Mouse (Mus musculus) erythroblast, adult 5-6 weeks (primary cell): ENCODE measurements around the gene Pkp4. TPM values are rescaled to one million over a fixed set of nuclear protein-coding genes. Genes with fewer than 3 reads are reported as not detected.
"Not testable (repeated sequence)": the region's sequence is repeated elsewhere in the genome, so short reads cannot be mapped to it uniquely, and the experiment has no call there.

ENCODE experiments used
- ATAC-seq: replicated peaks from 2 replicates; pipeline ENCODE4 v1.8.0; 2016; ENCODE audit warnings: moderate number of reproducible peaks, mild to moderate bottlenecking, moderate TSS enrichment, inconsistent platforms; ENCODE audit not compliant: poor library complexity, low FRiP score, severe bottlenecking
- total RNA-seq, 2 experiments: library from RNA; stranded (forward) in 1 of 2; stranded (reverse) in 1 of 2; fragments of 150-400 nt in 1 of 2; fragments of 200-764, 138-1000 nt in 1 of 2; gene quantifications; 2 replicates each; pipeline versions ENCODE4 v1.2.3 to v1.2.4; 2015 to 2017; ENCODE audit warnings: low replicate concordance in 2 of 2

The Pkp4 gene
- total RNA-seq, 2 experiments from 2014 or later = 8.1 to 9.6 TPM

DNA sequence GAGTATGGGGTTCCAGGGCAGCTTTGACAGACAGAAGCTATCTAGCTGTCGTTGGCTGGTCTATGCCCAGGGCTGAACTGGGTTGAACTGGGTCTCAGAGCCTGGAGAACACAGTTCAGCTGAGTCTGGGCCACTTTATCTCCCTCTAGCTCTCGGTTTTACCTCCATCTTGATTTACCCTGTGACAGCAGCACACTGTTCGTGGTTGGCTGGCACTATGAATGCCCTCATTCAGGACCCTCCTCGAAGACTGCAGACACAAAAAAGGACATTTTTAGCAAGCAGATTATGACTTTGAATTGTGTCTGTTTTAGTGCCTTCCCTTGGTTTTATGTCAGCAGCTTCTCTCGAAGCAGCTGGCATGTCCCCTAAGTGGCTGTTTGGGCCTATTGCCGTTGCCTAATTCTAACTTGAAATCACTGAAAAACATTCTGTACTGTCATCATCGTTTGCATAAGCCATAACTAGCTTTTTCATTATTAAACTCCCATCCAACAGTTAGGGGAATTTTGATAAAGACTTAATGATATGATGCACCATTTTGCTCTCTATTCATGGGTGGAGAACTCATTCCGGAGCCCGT is 199.2 kb downstream of the Pkp4 start:
- no peak for ATAC-seq

DNA sequence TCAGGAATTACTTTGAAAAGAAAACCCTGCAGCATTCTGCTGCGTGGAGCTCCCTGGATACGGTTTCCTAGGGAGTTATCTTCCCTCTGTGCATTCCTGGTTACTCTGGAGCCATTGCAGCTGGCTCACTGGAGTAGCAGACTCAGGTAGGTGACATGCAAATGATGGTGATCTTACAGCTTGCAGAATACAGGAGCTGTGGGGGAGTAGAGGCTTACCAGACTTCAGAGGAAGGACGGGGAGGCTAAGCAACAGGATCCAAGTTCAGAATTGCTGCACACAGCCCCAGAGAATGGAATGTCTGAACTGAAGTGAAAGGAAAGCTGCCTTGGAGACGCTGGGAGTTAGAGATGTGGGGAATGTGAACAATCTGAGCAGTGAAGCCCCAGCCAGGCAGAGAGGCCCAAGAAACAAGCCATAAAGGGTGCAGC is 200.7 kb downstream of the Pkp4 start:
- no peak for ATAC-seq

DNA sequence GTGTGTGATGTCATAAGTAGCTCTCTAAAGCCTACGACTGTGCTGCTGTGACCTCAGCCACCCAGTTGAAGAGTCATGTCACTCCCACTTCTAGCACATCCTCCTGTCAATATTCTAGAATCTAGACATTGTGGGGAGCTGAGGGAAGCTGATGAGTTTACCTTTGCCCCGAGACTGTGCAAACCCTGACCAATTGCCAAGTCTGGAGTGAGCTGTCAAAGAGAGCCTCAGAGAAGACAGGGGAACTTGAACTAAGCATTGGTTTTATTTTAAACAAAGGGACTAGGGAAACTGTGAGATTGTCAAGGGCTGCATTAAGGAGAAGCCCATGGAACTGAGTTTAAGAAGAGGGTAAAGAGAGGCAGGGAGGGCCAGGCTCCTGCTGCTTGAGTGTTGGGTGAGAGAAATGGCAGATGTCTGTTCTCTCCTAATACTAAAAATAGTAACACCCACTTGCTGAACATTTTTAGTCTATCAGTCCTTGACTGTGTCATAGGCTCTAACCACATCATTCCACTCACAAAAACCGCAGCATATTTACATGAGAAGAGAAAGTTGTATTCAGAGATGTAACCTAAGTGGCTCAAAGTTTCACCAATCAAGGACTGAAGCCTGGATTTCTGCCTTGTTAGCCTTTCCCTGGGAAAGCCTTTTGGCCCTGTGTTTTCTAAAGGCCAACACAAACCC is 203.6 kb downstream of the Pkp4 start:
- no peak for ATAC-seq

DNA sequence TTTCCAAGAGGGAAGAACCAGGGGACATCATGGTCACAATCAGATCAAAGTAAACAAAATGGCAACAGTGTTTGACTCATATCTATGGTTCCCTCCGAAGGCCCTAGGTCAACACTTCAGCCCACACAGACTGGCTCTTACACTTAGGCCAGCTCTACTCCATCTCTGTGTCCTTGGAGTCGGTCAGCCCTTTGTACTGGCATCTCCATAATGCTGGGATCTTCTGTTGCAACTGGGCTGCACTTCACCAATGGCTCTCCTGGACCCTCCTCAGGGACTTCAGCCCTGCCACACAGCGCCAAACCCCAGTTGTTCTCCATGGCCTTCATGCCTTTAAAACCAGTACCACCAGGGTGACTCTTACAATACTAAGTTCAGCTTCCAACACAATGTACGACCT is 206.5 kb downstream of the Pkp4 start:
- ATAC-seq = no peak

DNA sequence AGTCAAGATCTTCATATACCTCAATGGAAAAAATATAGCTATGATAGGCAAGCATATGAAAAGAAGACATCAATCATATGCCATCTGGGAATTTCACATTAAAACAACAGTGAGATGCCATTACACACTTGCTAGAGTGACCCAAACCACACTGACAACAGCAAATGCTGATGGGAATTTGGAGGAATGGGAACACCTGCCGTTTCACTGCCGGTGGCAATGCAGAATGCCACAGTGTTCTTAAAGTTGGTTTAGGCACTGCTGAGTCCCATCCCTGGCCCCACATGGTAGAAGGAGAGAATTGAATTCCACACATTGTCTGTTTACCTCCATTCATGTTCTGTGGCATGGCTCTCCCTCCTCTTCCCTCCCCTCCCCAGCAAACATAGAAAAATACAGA is 212.5 kb downstream of the Pkp4 start:
- no peak for ATAC-seq

- ATAC-seq = no peak
These were observed 217.4 kb downstream of the Pkp4 start for GRCm38 (mm10) chr2:59378096-59378495.

GRCm38 (mm10) chr2:59378861-59379260 is 218.2 kb downstream of the Pkp4 start:
- ATAC-seq = not testable (repeated sequence)

- no peak for ATAC-seq
These were observed 222.6 kb downstream of the Pkp4 start for GRCm38 (mm10) chr2:59383231-59383630.

- no peak for ATAC-seq
These were observed 223.5 kb downstream of the Pkp4 start for GRCm38 (mm10) chr2:59383852-59384776.

DNA sequence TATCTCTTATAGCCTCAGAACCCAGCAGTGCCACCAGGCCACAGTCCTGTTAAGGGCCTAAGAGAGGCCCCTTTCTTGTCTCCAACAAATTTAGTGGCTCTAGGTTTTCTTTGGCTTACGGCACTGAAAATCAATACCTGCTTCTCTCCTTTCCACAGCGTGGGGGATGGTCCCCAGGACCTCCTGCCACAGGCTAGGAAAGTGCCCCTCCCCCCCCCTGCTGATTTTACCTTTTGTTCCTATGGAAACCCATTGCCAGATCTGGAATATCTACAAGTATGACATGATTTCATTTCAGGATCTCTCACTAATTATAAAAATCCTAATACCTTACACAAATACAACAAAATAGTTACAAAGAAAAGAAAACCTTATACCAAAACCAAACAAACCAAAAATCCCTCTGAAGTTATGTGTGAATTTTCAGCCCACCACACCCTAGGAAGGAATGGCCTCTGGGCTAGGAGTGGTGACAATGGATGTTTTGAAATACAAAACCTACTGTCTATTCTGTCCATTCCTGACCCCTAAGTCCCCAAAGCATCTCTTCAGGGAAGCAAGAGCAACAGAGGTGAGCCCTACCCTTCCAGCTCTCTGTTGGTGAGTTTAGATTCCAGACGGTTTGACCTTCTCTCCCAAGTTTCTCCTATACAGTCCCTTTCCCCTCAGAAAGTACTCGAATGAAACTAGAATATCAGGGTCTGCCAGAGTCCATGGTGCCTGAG is 224.7 kb downstream of the Pkp4 start:
- no peak for ATAC-seq

DNA sequence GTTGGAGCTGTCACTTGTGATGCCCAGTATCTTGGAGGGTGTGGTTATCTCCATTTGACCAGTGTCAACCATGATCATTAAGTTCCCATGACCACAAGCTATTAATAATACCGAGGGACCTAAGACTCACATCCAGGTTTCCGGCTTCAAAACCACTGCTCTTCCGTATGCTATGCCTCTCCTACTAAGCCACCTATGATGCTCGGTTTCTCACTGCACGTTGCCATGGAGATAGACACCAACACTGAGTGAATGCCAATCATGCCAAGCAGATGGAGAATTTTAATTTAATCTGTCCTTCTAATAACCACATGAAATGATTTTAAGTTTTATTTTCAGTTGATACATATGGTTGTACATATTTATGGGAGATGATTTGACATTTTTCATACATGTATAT is 229.3 kb downstream of the Pkp4 start:
- ATAC-seq = no peak

GRCm38 (mm10) chr2:59393177-59393576 is 232.5 kb downstream of the Pkp4 start:
- no peak for ATAC-seq

DNA sequence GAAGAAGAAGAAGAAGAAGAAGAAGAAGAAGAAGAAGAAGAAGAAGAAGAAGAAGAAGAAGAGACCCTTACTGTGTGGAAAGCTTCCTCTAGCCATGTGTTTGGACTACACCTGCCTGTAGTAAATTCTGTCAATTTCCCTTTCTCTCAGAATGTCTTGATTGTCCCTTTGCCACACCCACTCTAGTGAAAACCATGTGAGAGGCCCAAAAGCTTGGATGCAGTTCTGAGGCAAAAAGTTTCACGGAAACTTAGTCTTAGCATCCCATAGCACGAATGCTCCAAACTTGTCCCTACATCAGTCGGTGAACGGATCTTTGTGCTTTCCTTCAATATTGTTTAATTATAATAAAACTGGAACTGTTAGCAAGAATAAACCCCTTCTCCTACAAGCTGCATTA is 234.0 kb downstream of the Pkp4 start:
- no peak for ATAC-seq

- ATAC-seq = not testable (repeated sequence)
These were observed 234.6 kb downstream of the Pkp4 start for GRCm38 (mm10) chr2:59395160-59395650.

- no peak for ATAC-seq
These were observed 235.9 kb downstream of the Pkp4 start for GRCm38 (mm10) chr2:59396555-59396954.

DNA sequence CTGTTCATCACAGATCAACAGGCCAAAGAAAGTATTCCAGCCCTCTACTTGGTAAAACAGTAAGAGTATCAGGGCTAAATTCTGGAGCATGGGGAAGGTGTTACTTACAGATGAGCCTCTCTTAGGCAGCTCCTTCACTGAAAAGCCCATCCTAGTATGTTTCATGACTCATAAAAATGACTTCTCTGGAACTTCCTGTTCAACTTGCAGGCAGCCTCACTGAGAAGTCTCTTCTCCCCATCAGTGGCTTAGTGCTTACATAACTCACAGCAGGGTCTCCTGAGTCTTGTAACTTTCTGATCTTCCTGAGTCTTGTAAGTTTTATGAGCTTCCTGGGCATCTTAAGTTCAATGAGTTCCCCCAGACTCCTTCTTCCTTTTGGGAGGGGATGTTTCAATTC is 236.9 kb downstream of the Pkp4 start:
- no peak for ATAC-seq

DNA sequence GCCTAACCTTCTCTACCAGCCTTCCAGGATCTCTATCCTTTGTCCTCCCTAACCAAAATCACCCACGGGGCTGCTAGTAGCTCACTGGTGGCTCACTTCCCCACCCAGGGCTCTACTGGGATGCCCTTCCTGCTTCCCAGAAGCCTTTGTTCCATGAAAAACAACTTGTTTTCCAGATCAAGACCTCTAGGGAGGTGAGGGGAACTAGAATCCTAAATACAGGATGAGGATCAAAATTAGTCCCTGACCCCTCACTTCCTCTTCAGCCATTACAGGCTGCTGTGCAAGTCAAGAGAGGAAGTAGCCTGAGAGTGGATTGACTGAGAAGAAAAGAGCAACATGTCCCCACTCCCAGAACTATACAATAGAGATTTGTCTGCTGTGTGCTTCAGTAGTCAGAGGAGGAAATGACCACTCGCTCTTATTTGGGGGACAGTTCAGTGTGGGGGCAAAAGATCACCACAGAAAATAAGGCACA is 240.3 kb downstream of the Pkp4 start:
- ATAC-seq = no peak

- no peak for ATAC-seq
These were observed 241.3 kb downstream of the Pkp4 start for GRCm38 (mm10) chr2:59401841-59402461.

DNA sequence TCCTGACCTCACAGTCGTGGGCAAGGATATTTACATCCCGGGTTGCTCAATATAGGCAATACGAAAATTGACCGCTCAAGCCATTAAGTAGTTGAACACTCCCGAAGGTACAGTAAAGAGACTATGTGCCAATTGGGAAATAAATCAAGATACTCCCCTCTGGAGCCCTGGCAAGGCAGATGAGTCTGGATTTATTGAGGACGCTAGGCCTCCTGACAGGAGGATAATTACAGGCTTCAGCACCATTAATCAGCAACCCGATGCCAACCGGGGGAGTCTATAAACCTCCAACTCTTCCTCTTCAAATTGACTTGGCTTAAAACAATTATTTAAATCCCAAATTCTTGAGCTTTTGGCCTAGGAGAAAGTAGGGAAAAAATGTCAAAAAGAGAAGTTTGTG is 243.4 kb downstream of the Pkp4 start:
- no peak for ATAC-seq
